ENCODE assay signal across 8 mouse cellular contexts in genomic region chr16:33996030-33996429, GRCm38 (mm10). TPM values are rescaled to one million over a fixed set of nuclear protein-coding genes. Genes with fewer than 3 reads are reported as not detected.
DNase-seq lines count a peak whose midpoint lies in the region; ATAC-seq and TF ChIP-seq lines count a peak whose summit lies in the region.

No protein-coding gene starts in this region.

- H3K27me3 ChIP-seq in liver, adult 2 months (ENCODE audit: control insufficient read depth, insufficient read depth, low read length): no peaks in the 10 kb centered on the region

- TF ChIP-seq CTCF in liver, adult 2 months (IDR thresholded peaks at IDR 0.05; ENCODE audit: low read depth, low read length): peak; percentile 89

- no peaks in the 10 kb centered on the region for H3K36me3 ChIP-seq in liver, adult 2 months (ENCODE audit: control insufficient read depth, insufficient read depth, low read length)

- ATAC-seq in erythroblast, adult 5-6 weeks (replicated peaks; ENCODE audit: low FRiP score, poor library complexity, severe bottlenecking): peak; percentile 69

- no peak overlapping the region for H3K4me3 ChIP-seq in liver, adult 2 months (ENCODE audit: insufficient read depth, low read depth, low read length)

- DNase-seq in adrenal gland, adult (ENCODE audit: inconsistent age in 2 of 2, low spot score in 1 of 2): peak; percentile 38 to 79
- no peak for DNase-seq in adrenal gland, adult 8-10 months
- peak; percentile 54 for DNase-seq in left cerebral cortex, postnatal 4 days
- no peak for DNase-seq in left cerebral cortex, postnatal 36 days (ENCODE audit: low spot score in 2 of 2)
- DNase-seq in adrenal gland, postnatal 36 days: peak; percentile 61 to 75
- DNase-seq in liver, adult 2 months (ENCODE audit: extremely low read depth, low read depth, low spot score): peak; percentile 58
- DNase-seq in retina, postnatal 1 day: peak; percentile 73

- no peak for TF ChIP-seq POLR2A in liver, adult 2 months (IDR thresholded peaks at IDR 0.05; ENCODE audit: extremely low read depth, insufficient read depth, low read length)

- 0% methylated on average over 5 of the region's 5 CpGs for WGBS in liver, adult 2 months

- intact Hi-C loops in left cerebral cortex, postnatal 4 days (cut with DNase I): no loop called here
- intact Hi-C loops in left cerebral cortex, postnatal 36 days (cut with DNase I): no loop called here

- H3K27ac ChIP-seq in liver, adult 2 months (replicated peaks; ENCODE audit: insufficient read depth, low read depth, low read length): no peak overlapping the region

- H3K9ac ChIP-seq in liver, adult 2 months (ENCODE audit: low read depth, low read length): no peak overlapping the region

- no peaks in the 10 kb centered on the region for H3K4me1 ChIP-seq in liver, adult 2 months (ENCODE audit: control insufficient read depth, insufficient read depth, low read length)

- H3K79me2 ChIP-seq in liver, adult 2 months (ENCODE audit: control insufficient read depth, insufficient read depth, low read length): no peaks in the 10 kb centered on the region

RNA-seq across cellular contexts. Expression of gene Umps, which starts 29.2 kb away (rescaled TPM):
- total RNA-seq in adrenal gland, adult 8-10 months (2022): 10 to 100 TPM; 35.3 to 47.5 (median 38.2) TPM
- 10 to 100 TPM; 20.4 to 23.2 TPM for total RNA-seq in left cerebral cortex, postnatal 4 days (2021)
- 10 to 100 TPM; 12.2 to 15.1 TPM for total RNA-seq in left cerebral cortex, postnatal 36 days (2021)
- total RNA-seq in adrenal gland, postnatal 36 days (2021): 10 to 100 TPM; 42.3 to 50.8 TPM
- total RNA-seq in erythroblast, adult 5-6 weeks (2015; ENCODE audit: low replicate concordance): 7.5 and 14.2 TPM in 2 replicates
- total RNA-seq in erythroblast, adult 5-6 weeks (2017; ENCODE audit: low replicate concordance): 11.4 and 13.4 TPM in 2 replicates
- total RNA-seq in liver, adult 2 months (2014; rRNA removed): 25.4 and 26.5 TPM in 2 replicates
- polyA plus RNA-seq in liver, adult 2 months (2012; rRNA removed): 12.9 and 14.9 TPM in 2 replicates

Comparison
In these comparisons a context has a peak if more than half of its experiments do, and no peak if none do; other contexts are left out.
1. DNase-seq: peak in adrenal gland, adult (2 of 2), left cerebral cortex, postnatal 4 days (single experiment), adrenal gland, postnatal 36 days (2 of 2), liver, adult 2 months (single experiment) and retina, postnatal 1 day (single experiment); none in adrenal gland, adult 8-10 months (single experiment) and left cerebral cortex, postnatal 36 days (0 of 2).